Mouse (Mus musculus) midbrain, postnatal 0 days (tissue): ENCODE results near the gene Pde6h. TPM values are rescaled to one million over a fixed set of nuclear protein-coding genes. Genes with fewer than 3 reads are reported as not detected.
A peak's percentile ranks its signal among the peaks of the same experiment; 100 is the strongest.

Source experiments
- ATAC-seq: fragments of 200-750 bp; cut with Nextera tagmentation; 2 replicates; pipeline ENCODE4 v1.8.0; 2017; ENCODE audit warnings: moderate number of reproducible peaks, mild to moderate bottlenecking, moderate TSS enrichment, moderate library complexity; ENCODE audit not compliant: low FRiP score
- DNase-seq: peaks from one replicate; pipeline ENCODE4 v3.0.0-alpha.2; 2015; ENCODE audit warnings: low spot score
- H3K27ac ChIP-seq: fragments of 300-500 bp; sonication (generic); 2 replicates; pipeline ENCODE4 v1.5.1; 2014; ENCODE audit warnings: low read depth, mild to moderate bottlenecking, low read length, mixed read lengths
- H3K27me3 ChIP-seq: fragments of 300-500 bp; sonication (generic); 2 replicates; pipeline ENCODE4 v1.6.1; 2014; ENCODE audit warnings: low read length, control low read depth, mixed read lengths; ENCODE audit not compliant: insufficient read depth
- H3K36me3 ChIP-seq: fragments of 300-500 bp; sonication (generic); 2 replicates; pipeline ENCODE4 v1.6.1; 2014; ENCODE audit warnings: low read length, control low read depth, mixed read lengths; ENCODE audit not compliant: insufficient read depth
- H3K4me1 ChIP-seq: fragments of 300-500 bp; sonication (generic); 2 replicates; pipeline ENCODE4 v1.6.1; 2014; ENCODE audit warnings: mild to moderate bottlenecking, control low read depth, antibody characterized with exemption, low read length, mixed read lengths; ENCODE audit not compliant: insufficient read depth
- H3K4me2 ChIP-seq: fragments of 300-500 bp; sonication (generic); 2 replicates; pipeline ENCODE4 v1.6.1; 2014; ENCODE audit warnings: low read depth, mild to moderate bottlenecking, low read length, mixed read lengths; ENCODE audit not compliant: poor library complexity, severe bottlenecking
- H3K4me3 ChIP-seq: fragments of 300-500 bp; sonication (generic); 2 replicates; pipeline ENCODE4 v1.5.1; 2014; ENCODE audit warnings: low read depth, mild to moderate bottlenecking, low read length, moderate library complexity
- H3K9ac ChIP-seq: fragments of 300-500 bp; sonication (generic); replicated peaks from 2 replicates; pipeline ENCODE4 v1.6.1; 2014; ENCODE audit warnings: mild to moderate bottlenecking, low read length, moderate library complexity, mixed read lengths; ENCODE audit not compliant: poor library complexity, severe bottlenecking
- H3K9me3 ChIP-seq: fragments of 300-500 bp; sonication (generic); 2 replicates; pipeline ENCODE4 v1.6.1; 2016; ENCODE audit warnings: low read length, control low read depth
- CTCF ChIP-seq: IDR thresholded peaks from 2 replicates; pipeline ENCODE4 v1.5.1; 2016; ENCODE audit warnings: antibody characterized with exemption, mild to moderate bottlenecking
- WGBS: fragments of 180-500 bp; shearing (Covaris S2); extraction: QIAGEN DNeasy Blood & Tissue Kit; methylation state at CpG from one replicate; pipeline ENCODE4 v1.1.7; 2014; 5-methylcytosine and 5-hydroxymethylcytosine counted together
- polyA plus RNA-seq: library from polyadenylated mRNA; unstranded; fragments of >200 nt; fragmentation: Nextera tagmentation; extraction: Ambion mirVana; gene quantifications from 2 replicates; pipeline ENCODE4 v1.2.1, GENCODE M21; 2015
- total RNA-seq: library from RNA; depleted of rRNA; stranded (reverse); fragments of >200 nt; gene quantifications from 2 replicates; pipeline ENCODE4 v1.2.3, GENCODE M21; 2014

Pde6h gene
- total and polyA plus RNA-seq, 2 experiments from 2014 or later, result 0.05 to 0.84 TPM

DNA sequence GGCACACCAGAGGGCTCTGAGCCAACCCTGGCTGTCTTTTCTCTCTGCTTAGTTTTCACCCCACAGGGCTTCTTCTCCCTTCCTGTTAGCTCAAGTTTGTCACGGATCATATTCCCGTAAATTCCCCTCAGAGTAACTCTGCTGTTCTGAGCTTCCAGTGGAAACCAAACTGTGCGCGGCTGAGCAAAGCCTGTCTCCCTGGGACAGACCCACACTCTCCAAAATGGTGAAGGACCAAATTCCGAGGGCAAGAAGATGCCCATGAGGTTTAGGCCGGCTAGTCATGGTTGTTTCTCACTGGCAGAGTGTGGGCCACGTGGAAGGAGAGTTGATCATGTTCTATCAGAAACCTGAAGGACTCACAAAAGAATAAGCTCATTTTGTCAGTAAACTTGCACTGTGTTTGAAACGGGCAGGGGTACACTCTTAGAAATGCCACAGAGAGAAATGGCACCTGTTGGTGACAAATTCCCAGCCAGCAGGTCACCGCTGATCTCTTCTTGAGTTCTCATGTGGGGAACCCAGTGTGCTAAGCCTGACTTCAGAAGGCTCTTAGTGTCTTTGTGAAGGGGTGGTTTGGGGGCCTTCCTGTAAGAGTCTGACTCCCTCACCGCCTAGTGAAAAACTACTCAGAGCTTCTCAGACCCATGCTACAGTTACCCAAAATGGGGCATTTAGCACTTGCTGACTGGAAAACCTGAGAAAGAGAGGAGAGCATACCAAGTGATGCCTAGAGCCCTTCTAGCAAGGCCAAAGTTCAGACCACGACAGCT, 16.7 kb downstream of the Pde6h start:
- DNase-seq, result peak; percentile 23
- no peak; the same call in 1 of the 2 replicates for ATAC-seq
- WGBS, result 74% methylated on average over 11 of the region's 11 CpGs
- Histone ChIP-seq H3K4me3 (no peak overlapping the region), H3K36me3 (no peaks in the 10 kb centered on the region), H3K9ac (no peak overlapping the region), H3K27ac (0 out of 2 replicates have a peak overlapping the region, but pooled peaks have one; percentile 32), H3K4me1 (0 out of 2 replicates have a peak, but pooled peaks cover under 1% of the 10 kb centered on the region), H3K27me3 (no peaks in the 10 kb centered on the region), H3K9me3 (no peaks in the 10 kb centered on the region), H3K4me2 (no peak overlapping the region)
- TF ChIP-seq CTCF, result peak; percentile 27; the same call in 1 of the 2 replicates

DNA sequence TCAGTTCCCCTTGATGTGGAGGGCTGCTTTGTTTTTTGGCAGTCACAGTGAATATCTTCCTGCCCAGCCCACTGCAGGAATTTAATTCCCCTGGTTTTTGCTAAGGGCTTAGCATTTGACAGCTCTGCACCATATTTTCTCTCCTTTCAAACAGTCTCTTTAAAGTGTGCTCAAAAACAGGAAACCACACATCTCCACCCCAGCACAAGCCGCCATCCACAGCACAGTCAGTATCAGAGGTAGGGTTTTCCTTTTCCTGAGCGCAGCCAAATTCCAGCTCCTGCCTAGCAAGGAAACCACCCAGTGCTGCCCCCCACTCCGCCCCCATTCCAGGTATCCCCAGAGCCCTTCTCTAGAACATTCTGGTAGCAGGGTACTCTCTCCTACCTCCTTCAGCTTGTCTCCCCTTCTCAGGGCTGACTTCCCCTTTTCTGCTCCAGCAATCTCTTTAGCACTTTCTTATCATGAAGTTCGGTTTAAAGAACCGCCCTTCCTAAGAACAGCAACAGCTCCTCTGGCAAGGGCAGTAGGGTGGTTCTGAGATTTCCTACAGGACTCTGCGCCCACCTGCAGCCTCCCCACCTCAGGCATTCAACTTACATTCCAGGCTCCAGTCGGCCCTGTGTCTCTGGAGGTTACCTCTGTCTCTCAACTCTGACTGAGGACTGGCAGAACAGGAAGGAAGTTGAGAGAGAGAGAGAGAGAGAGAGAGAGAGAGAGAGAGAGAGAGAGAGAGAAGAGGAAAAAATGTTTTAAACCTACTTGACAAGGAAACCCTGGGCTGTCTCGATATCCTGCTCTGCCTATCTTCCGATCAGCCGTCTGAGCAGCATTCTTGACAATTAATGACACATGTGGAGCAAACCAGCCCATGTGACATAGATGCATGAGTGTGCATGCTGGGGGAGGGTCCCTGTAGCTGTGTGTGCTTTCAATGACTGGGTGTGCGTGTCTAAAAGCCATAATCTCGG, 17.7 kb downstream of the Pde6h start, which contains the start of gene Arhgdib:
Gene Arhgdib (minus strand): TSS at position 849 of the 971 bp plus-strand sequence.
- H3K9ac ChIP-seq, result no peak within 1 kb of the TSS
- no peak for ATAC-seq

GRCm38 (mm10) chr6:136942280-136942679, 18.6 kb downstream of the Pde6h start:
- no peak overlapping the region for H3K9ac ChIP-seq
- H3K4me2 ChIP-seq, result no peak overlapping the region
- DNase-seq (no peak), ATAC-seq (no peak)
- H3K27me3 ChIP-seq, result no peaks in the 10 kb centered on the region
- WGBS, result 69% methylated on average over 9 of the region's 9 CpGs
- H3K4me1 ChIP-seq, result no peaks in the 10 kb centered on the region
- H3K27ac ChIP-seq, result no peak overlapping the region
- no peak for TF ChIP-seq CTCF
- no peaks in the 10 kb centered on the region for H3K36me3 ChIP-seq
- no peak overlapping the region for H3K4me3 ChIP-seq
- H3K9me3 ChIP-seq, result no peaks in the 10 kb centered on the region

More for the DNA sequence above, 17.7 kb downstream of the Pde6h start, which contains the start of gene Arhgdib:
- DNase-seq, result no peak
- no peak for TF ChIP-seq CTCF
- Histone ChIP-seq H3K4me1 (no peaks in the 10 kb centered on the region), H3K9me3 (no peaks in the 10 kb centered on the region), H3K4me3 (no peak within 1 kb of the TSS), H3K4me2 (0 out of 2 replicates have a peak within 1 kb of the TSS, but pooled peaks have one; percentile 4), H3K27ac (peak within 1 kb of the TSS; percentile 34; the same call in 1 of the 2 replicates), H3K27me3 (no peaks in the 10 kb centered on the region), H3K36me3 (no peaks in the 10 kb centered on the region)
- 57% methylated on average over 12 of the region's 12 CpGs for WGBS

GRCm38 (mm10) chr6:136943392-136943791, 19.8 kb downstream of the Pde6h start:
- TF ChIP-seq CTCF, result no peak
- H3K9me3 ChIP-seq, result no peaks in the 10 kb centered on the region
- no peaks in the 10 kb centered on the region for H3K4me1 ChIP-seq
- H3K4me2 ChIP-seq, result no peak overlapping the region
- no peak overlapping the region for H3K4me3 ChIP-seq
- H3K9ac ChIP-seq, result no peak overlapping the region
- no peaks in the 10 kb centered on the region for H3K36me3 ChIP-seq
- no peak overlapping the region for H3K27ac ChIP-seq
- no peak for ATAC-seq
- no peaks in the 10 kb centered on the region for H3K27me3 ChIP-seq
- DNase-seq, result no peak

DNA sequence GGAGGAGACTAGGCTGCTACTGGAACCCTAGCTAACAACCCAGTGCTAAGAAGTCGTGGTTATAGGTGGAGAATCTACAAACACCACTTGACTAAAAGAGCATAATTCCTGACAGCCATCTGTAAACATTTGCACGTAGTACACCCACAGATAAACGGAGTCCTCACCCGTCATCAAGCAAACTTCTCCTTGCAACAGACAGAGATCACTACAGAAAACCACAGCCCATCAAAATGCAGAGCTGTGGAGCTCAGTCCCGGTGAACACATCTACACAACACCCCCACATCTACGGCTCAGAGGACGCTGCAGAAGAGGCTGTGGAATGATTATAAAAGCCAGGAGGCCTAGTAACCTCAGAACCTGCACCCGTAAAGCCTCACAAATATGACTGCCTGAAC, 20.9 kb downstream of the Pde6h start:
- no peaks in the 10 kb centered on the region for H3K27me3 ChIP-seq
- no peak overlapping the region for H3K4me3 ChIP-seq
- no peaks in the 10 kb centered on the region for H3K36me3 ChIP-seq
- TF ChIP-seq CTCF, result no peak
- ATAC-seq (no peak), DNase-seq (no peak)
- no peaks in the 10 kb centered on the region for H3K4me1 ChIP-seq
- H3K9me3 ChIP-seq, result no peaks in the 10 kb centered on the region
- no peak overlapping the region for H3K9ac ChIP-seq
- no peak overlapping the region for H3K4me2 ChIP-seq
- no peak overlapping the region for H3K27ac ChIP-seq
- WGBS, result 92% methylated on average over 8 of the region's 8 CpGs
